Mouse (Mus musculus): ENCODE measurements around the gene Nt5e. TPM values are rescaled to one million over a fixed set of nuclear protein-coding genes. Genes with fewer than 3 reads are reported as not detected.

The Nt5e gene
- polyA plus RNA-seq (2021; fragmentation: Nextera tagmentation): 1.1 and 1.8 TPM in 2 replicates
- long read RNA-seq, experiment 1, transcript Nt5e-201 (9 exons, 3,995 nt): major isoform, 26 of 31 reads
- long read RNA-seq, experiment 1, partial matches to known transcripts: 5 of 31 reads
- long read RNA-seq, experiment 1, other reads (novel, unspliced or antisense): 0 of 31 reads
- long read RNA-seq, experiment 2, partial matches to known transcripts: 2 of 4 reads
- long read RNA-seq, experiment 2, other reads (novel, unspliced or antisense): 1 of 4 reads

GRCm38 (mm10) chr9:88326930-88327901 lies at the start of gene Nt5e:
Nt5e (plus strand) TSS chr9:88327197.

Other genes with a start within 250 kb of the Nt5e start
- 24.5 and 25.8 TPM in 2 replicates for gene Snx14, start 111.8 kb downstream of the Nt5e start, polyA plus RNA-seq (2021; fragmentation: Nextera tagmentation)
- gene Gm20537, start 129.4 kb downstream of the Nt5e start, polyA plus RNA-seq (2021; fragmentation: Nextera tagmentation): not detected in 2 replicates
- gene Syncrip, start 155.4 kb downstream of the Nt5e start, polyA plus RNA-seq (2021; fragmentation: Nextera tagmentation): 13.5 and 16.0 TPM in 2 replicates
- gene Zfp949, start 220.8 kb downstream of the Nt5e start, polyA plus RNA-seq (2021; fragmentation: Nextera tagmentation): 8.0 and 9.5 TPM in 2 replicates

All from left cerebral cortex, adult 6 months (tissue).